Mouse (Mus musculus): ENCODE data around the gene Otulinl.

Gene Otulinl

DNA sequence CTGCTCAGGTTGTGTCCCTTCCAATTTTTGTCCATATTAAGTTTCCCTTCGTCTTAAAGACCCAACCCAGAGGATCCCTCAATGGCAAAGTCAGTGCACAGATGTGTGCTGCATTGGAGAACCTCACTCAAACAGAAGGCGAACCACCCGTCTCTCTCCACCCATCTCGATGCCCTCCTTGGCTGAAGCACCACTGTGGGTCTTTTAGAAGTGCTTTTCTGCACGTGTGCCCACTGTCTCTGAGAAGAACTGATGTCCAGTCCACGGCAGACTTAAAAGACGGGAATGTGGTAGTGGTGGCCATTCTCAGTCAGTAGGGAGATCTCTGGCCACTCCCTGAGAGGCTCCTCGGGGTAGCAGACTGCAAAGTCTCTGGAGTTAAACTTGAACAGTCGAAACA lies 24.8 kb downstream of the Otulinl start:
- no peak for DNase-seq (ENCODE audit: low read depth)

DNA sequence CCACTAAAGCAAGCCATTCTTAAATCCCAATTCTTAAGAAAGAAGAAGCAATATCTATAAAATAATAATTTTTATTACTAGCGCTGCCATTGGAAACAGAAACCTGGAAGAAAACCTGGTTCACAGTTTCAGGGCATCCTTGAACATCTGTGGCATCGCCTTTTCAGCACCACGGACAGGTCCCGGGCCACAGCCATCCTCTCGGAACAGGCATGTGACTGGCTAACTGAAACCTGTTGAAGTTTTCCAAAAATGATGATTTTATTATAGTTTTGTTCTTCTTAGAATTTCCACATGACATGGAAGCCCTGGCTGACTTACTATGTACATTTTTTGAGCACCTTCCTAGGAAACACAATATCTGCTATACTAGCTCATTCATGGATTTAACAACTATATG lies 26.4 kb downstream of the Otulinl start:
- peak; percentile 38 for DNase-seq (ENCODE audit: low read depth)

- DNase-seq (ENCODE audit: low read depth): peak; percentile 76
These were observed 33.7 kb downstream of the Otulinl start for GRCm38 (mm10) chr15:27647686-27648085.

DNA sequence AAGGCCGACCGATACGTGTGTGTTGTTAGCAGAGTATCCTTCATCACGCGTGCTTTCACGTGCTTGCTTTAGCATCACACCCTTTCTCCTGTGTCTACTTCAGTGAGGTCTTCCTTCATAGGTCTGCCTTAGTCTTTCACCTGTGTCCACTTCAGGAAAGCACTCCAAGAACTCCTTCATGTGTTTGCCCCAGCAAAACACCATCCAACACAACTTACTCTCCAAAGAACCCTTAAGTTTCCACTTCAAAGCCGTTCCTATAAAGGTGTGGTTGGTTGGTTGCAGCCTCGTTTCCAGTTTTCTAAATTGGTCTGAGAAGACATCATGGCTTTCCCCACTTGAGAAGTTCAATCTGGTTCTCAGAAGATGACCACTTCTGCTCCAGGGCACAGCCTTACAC lies 34.7 kb downstream of the Otulinl start:
- DNase-seq (ENCODE audit: low read depth): no peak

DNA sequence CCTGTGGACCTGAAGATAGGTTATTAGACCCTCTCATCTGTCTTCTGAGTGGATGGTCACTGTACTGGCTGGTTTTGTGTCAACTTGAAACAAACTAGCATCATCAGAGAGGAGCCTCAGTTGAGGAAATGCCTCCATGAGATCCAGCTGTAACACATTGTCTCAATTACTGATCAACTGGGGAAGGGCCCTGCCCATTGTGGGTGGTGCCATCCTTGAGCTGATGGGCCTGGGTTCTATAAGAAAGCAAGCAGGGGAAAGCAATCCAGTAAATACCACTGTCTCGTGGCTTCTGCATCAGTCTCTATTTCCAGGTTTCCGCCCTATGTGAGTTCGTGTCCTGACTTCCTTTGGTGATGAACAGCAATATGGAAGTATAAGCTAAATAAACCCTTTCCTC lies 36.1 kb downstream of the Otulinl start:
- DNase-seq (ENCODE audit: low read depth): no peak

GRCm38 (mm10) chr15:27642895-27643294 lies 38.5 kb downstream of the Otulinl start:
- peak; percentile 72 for DNase-seq (ENCODE audit: low read depth)

DNA sequence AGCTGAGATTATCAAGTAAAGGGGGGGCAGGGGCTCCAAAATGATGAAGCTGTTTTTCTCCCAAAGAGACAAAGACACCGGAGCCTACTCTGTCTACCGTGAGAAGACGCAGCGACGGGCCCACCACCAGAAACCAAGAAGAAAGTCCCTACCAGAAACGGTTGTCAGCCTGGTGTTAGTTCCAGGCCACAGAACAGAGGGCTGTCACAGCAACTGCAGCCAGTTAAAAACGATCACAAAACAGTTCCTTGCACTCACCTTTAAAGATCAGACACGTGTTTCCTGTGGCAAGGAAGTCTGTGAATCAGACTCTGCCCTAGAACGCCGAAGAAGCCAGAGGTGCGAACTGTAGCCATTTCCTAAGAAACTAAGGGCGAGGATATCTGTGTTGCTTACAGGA lies 40.2 kb downstream of the Otulinl start:
- DNase-seq (ENCODE audit: low read depth): peak; percentile 84

DNA sequence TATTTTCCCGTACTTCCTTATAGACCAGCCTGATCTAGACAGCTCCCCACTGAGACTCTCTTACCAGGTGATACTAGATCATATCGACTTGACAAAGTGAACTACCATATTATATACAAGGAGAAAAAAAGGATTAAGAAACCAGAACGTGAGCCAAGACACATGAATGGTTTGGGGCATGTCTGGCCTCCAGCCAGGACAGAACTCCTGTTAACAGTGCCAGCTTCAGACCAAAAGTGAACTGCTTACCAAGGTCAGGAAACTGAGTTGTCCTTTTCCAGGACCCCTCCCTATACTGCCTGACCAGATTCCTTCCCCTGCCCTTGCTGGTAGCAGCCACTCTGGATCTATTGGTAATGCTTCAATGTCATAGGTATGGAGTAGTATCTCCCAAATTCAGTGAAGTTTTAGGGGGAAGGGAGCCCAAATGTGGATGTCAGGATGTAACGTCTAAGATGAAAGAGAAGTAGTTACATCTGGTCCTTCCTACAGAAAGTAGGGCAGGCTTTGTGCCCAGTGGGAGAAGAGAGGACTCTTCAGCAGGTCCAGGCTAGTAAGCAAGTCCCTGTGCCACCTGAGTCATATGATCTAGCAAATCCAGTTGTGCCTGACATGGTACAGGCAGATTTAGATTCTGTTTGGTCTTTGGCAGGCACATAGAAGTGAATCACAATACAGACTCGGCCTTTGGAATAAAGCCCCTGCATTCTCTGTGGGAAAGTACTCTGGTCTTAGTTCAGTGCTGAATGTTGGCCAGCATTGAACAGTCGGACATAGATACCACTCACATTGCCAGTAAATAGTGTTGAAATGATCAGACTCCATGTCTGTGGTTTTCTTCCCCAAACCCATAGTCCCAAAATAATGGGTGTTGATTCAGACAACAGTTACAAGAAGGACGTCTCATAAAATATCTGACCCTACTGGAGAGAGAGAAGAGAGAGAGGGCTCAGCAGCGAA lies 47.2 kb downstream of the Otulinl start:
- DNase-seq (ENCODE audit: low read depth): no peak

- DNase-seq (ENCODE audit: low read depth): peak; percentile 97
These were observed 50.6 kb downstream of the Otulinl start, which contains the start of gene Otulin for GRCm38 (mm10) chr15:27630601-27631383. Otulin (minus strand) TSS chr15:27630693.

DNA sequence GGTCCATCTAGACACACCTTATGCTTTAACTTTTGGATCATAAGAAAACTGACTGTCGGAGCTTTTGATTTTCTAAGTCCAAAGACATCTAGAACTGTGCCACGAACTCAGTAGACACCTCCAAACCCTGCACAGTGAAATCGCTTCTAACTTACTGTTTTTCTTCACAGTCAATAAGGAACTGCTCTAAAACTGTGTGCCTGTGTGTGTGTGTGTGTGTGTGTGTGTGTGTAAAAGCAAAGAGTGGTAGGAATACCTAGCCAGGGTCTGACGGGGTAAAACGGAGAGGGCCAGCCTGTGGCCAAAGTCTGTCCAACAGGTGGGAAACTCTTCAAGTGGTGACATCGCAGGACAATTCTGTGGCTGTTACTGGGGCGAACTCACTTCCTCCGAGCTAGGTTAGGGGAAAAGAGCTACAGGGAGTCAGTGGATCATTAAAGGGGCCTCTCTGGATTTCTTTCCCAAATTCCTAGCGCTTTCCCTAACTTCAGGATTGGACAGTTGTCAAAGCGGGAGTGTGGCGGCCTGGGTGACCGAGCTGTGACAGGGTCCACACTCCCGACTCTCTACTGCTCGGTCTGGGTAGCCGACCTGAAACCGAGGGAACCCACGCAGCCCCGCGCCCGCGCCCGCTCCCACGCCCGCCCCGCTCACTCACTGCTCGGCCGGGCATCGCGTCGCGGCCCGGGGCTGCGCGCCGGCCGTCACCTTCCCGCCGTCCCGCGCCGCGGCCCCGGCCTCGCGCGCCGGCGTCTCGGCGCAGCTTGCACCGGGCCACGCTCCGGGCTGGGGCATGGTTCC lies 51.4 kb downstream of the Otulinl start:
- DNase-seq (ENCODE audit: low read depth): peak; percentile 56

- peak; percentile 41 for DNase-seq (ENCODE audit: low read depth)
These were observed 52.3 kb downstream of the Otulinl start for GRCm38 (mm10) chr15:27629046-27629445.

DNA sequence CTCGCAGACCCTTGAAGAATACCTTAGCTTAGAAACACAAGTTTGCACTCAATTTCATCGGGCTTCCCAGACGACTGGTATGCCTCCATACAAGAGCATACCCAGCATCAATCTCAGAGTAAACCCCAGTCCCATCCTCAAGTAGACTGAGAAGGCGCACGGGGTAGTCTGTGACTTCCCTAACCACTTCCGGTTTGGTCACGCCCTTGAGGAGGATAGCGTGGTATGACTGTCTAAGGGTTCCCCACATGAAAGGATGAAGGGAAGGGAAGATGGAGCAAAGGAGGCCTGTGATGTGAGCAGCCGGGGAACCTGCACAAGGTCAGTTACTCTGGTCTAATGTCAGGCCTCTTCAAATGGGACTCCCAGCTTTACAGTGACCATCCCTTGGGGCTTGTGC lies 53.6 kb downstream of the Otulinl start:
- peak; percentile 86 for DNase-seq (ENCODE audit: low read depth)

GRCm38 (mm10) chr15:27626314-27626713 lies 55.1 kb downstream of the Otulinl start:
- no peak for DNase-seq (ENCODE audit: low read depth)

DNA sequence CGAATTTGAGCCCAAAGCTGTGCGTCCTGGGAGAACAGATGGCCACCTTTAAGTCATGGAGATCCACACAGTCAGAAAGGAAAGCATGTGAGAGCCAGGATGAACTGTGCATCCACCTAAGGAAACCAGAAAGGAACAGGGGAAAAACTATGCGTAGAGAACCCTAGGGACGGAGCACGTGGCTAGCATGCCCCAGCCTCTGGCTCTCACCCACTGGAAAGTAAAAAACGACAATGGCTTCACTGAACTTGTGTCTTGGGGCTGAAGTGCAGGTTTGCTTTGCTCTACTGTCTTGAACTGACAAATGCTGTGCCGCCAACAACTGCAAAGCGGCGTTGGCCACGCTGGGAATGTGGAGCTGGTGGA lies 55.5 kb downstream of the Otulinl start:
- DNase-seq (ENCODE audit: low read depth): no peak

GRCm38 (mm10) chr15:27625014-27625889 lies 56.1 kb downstream of the Otulinl start:
- DNase-seq (ENCODE audit: low read depth): peak; percentile 31

- DNase-seq (ENCODE audit: low read depth): no peak
These were observed 58.1 kb downstream of the Otulinl start for GRCm38 (mm10) chr15:27623286-27623685.

GRCm38 (mm10) chr15:27620475-27621185 lies 60.7 kb downstream of the Otulinl start:
- no peak for DNase-seq (ENCODE audit: low read depth)

- no peak for DNase-seq (ENCODE audit: low read depth)
These were observed 61.7 kb downstream of the Otulinl start for GRCm38 (mm10) chr15:27619683-27620082.

GRCm38 (mm10) chr15:27618778-27619533 lies 62.4 kb downstream of the Otulinl start:
- no peak for DNase-seq (ENCODE audit: low read depth)

DNA sequence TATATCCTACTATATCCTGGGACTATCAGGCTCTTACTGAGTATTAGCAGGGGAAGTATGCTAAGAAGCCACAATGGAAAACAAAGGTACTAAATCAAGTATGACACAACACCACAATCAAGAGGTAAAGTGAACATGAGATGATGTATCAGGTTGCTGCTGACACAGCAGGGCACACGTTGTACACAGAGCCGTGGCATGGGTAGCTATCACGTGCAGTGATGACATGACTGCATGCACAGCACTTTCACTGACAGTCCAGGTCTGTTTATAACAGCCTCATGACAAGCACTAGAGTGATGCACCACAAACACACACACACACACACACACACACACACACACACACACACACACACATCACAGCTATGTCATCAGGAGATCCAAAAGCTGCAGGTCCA lies 64.2 kb downstream of the Otulinl start:
- DNase-seq (ENCODE audit: low read depth): no peak
